ENCODE assay signal across 9 mouse cellular contexts in the genomic region with DNA sequence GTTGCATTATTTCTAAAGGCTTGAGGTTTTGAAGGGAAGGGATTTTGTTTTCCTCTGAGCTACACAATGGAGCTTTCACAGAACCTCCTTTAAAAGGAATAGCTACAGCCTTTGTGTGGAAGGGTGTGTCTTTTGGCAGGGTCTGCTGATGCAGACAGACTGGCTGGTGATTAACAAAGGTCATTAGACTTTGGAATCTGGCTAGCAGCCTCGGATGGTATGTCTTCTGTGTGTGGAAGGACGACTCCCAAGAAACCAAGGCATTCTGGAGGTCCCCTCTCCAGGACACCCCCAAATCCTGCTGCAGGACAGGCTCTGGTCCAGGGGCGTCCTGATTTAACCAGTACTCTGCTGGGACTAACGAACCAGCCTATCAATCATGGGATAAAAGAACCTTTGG.
A peak's percentile ranks its signal among the peaks of the same experiment; 100 is the strongest.
DNase-seq lines count a peak whose midpoint lies in the region; ATAC-seq and TF ChIP-seq lines count a peak whose summit lies in the region.
"Had no signal": no experiment of that assay in that cellular context is flagged by ENCODE, and none has a peak within 500 bp of the region (broad histone marks: within the 10 kb centered on the region; RNA-seq: fewer than 3 reads in every experiment).

No protein-coding gene starts in this region.

- WGBS in heart, embryonic 12.5 days = 21% methylated on average over 4 of the region's 4 CpGs
- 21% methylated on average over 4 of the region's 4 CpGs for WGBS in kidney, postnatal 0 days

- H3K36me3 ChIP-seq in heart, embryonic 12.5 days = peaks cover 31% of the 10 kb centered on the region
- peaks cover 20% of the 10 kb centered on the region for H3K36me3 ChIP-seq in kidney, postnatal 0 days (ENCODE audit: insufficient read depth, low read length)

- H3K4me1 ChIP-seq in heart, embryonic 12.5 days (replicated peaks) = peaks cover 59% of the 10 kb centered on the region
- H3K4me1 ChIP-seq in kidney, postnatal 0 days (replicated peaks; ENCODE audit: insufficient read depth, low read length) = peaks cover 9% of the 10 kb centered on the region

- no peaks in the 10 kb centered on the region for H3K27me3 ChIP-seq in heart, embryonic 12.5 days (replicated peaks)
- no peaks in the 10 kb centered on the region for H3K27me3 ChIP-seq in kidney, postnatal 0 days (ENCODE audit: insufficient read depth, low read length)

- no peaks in the 10 kb centered on the region for H3K9me3 ChIP-seq in heart, embryonic 12.5 days (replicated peaks)
- H3K9me3 ChIP-seq in kidney, postnatal 0 days (replicated peaks; ENCODE audit: low read length) = no peaks in the 10 kb centered on the region

- TF ChIP-seq CTCF in kidney, postnatal 0 days (IDR thresholded peaks at IDR 0.05; ENCODE audit: low read depth) = no peak

- peak; percentile 67; the same call in 1 of the 2 replicates for ATAC-seq in heart, embryonic 12.5 days (ENCODE audit: insufficient number of reproducible peaks, low FRiP score)
- peak; percentile 76 for ATAC-seq in kidney, postnatal 0 days (replicated peaks; ENCODE audit: low FRiP score, low read depth)

- peak overlapping the region; percentile 37; the same call in 1 of the 2 replicates for H3K9ac ChIP-seq in heart, embryonic 12.5 days
- peak overlapping the region; percentile 19; the same call in 1 of the 2 replicates for H3K9ac ChIP-seq in kidney, postnatal 0 days (ENCODE audit: low read depth, low read length)

- peak overlapping the region; percentile 95 for H3K27ac ChIP-seq in heart, embryonic 12.5 days (ENCODE audit: poor library complexity, severe bottlenecking)
- peak overlapping the region; percentile 89 for H3K27ac ChIP-seq in kidney, postnatal 0 days
- H3K27ac ChIP-seq: macrophage had no signal

- DNase-seq in MN1 (ENCODE audit: low spot score) (peak; percentile 14), adipocyte (ENCODE audit: low spot score) (no peak)
- DNase-seq in cerebellum, postnatal 14 days = peak; percentile 34 to 44
- peak; percentile 70 for DNase-seq in kidney, postnatal 0 days (ENCODE audit: low spot score)
- DNase-seq in lung, postnatal 36 days = peak; percentile 49
- no peak for DNase-seq in gastrocnemius, adult 18-20 months (ENCODE audit: low spot score)
- DNase-seq in right cerebral cortex, adult 18-20 months = no peak

- H3K4me2 ChIP-seq in heart, embryonic 12.5 days = peak overlapping the region; percentile 61
- peak overlapping the region; percentile 43 for H3K4me2 ChIP-seq in kidney, postnatal 0 days (ENCODE audit: low read length)

- H3K4me3 ChIP-seq in heart, embryonic 12.5 days = peak overlapping the region; percentile 7; the same call in 1 of the 2 replicates
- no peak overlapping the region for H3K4me3 ChIP-seq in kidney, postnatal 0 days (replicated peaks; ENCODE audit: low read depth, low read length)

Comparison
In these comparisons a context has a peak if more than half of its experiments do, and no peak if none do; other contexts are left out.
1. DNase-seq: peak in MN1 (single experiment), cerebellum, postnatal 14 days (2 of 2), kidney, postnatal 0 days (single experiment) and lung, postnatal 36 days (single experiment); none in adipocyte (single experiment), gastrocnemius, adult 18-20 months (single experiment) and right cerebral cortex, adult 18-20 months (single experiment).